Mouse (Mus musculus) cerebellum, postnatal 36 days (tissue): ENCODE results near the gene Plpp7.

Experiments used
- DNase-seq, 2 experiments: peaks; one replicate each; pipeline ENCODE4 v3.0.0; 2021 to 2022; ENCODE audit warnings: mixed read lengths in 2 of 2

Gene Plpp7

DNA sequence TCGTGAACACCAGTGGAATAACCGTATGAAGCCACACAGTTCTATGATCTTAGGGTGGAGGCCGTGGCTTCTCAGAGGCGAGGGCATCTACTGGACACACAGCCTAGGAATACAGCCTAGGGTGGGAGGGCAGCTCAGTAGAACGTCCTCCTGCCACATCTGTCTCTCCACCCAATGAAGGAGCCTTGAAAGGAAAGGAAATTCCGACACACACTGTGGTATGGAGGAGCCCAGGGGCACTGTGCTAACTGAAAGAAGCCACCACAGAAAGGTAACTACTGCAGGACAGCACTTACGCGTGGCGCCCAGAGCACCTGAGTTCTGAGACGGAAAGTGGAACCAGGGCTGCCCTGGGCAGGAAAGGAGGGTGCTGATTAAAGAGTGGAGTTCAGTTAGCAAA lies 24.6 kb upstream of the Plpp7 start:
- no peak for DNase-seq

DNA sequence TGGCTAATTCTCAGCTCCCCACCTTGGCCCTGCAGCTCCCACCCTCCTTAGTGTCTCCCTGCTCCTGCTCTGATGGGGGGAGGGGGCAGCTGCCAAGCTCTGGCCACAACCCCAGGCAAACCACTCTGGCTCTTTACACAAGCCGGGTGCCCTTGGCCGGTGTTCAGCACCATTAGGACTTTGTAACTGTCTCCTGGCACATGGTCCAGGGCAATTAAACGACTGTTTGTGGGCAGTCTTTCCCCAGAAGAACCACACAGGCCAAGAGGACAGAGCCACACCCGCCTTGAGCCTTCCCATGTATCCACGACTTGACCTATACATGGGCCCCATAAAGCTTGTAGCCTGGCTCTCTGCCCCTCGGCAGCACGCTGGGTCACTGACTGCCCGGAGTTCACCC lies 20.9 kb upstream of the Plpp7 start:
- no peak for DNase-seq

- no peak for DNase-seq
These were observed 20.0 kb upstream of the Plpp7 start for GRCm38 (mm10) chr2:32075368-32075767.

DNA sequence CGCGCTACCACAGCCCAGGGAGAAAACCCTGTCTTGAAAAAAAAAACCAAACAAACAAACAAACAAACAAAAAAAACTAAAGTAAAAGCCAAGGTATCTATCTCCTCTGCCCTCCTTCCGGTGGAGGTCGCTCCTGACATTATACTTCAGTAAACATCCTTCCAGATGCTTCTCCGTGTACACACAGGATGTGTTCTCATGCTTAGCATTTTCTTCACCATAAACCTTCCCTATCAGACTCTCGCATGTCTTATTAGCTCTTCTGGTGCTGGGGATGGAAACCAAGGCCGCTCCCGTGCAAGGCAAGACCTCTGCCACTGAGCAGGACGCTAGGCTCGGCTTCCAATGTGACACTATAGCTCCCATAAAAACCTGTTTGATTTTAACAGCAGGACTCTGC lies 17.6 kb upstream of the Plpp7 start:
- DNase-seq = no peak

- DNase-seq = no peak
These were observed 16.8 kb upstream of the Plpp7 start for GRCm38 (mm10) chr2:32078522-32078921.

- DNase-seq = no peak
These were observed 16.1 kb upstream of the Plpp7 start for GRCm38 (mm10) chr2:32079191-32079725.

GRCm38 (mm10) chr2:32080681-32081080 lies 14.6 kb upstream of the Plpp7 start:
- no peak for DNase-seq

GRCm38 (mm10) chr2:32081296-32081929 lies 13.9 kb upstream of the Plpp7 start:
- DNase-seq = no peak

DNA sequence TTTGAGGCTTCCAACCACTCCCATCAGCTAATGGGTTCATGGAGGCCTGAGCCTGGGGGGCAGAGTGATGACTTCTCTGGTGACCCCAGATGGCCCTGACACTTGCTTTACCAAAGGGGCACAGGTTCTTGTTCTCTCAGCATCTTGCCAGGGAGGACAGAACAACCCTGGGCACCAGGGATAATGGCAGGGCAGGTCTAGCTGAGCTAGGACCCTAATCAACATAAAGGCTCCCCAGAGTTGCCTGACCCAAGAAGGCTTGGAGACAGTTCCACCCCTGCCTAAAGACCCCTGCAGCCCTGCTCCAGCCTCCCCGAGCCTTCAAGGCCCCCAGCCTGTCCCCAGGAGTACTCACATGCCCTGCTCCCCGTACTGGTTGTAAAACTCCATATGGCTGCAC lies 13.1 kb upstream of the Plpp7 start:
- no peak for DNase-seq

- peak in 1 of 2 experiments; percentile 29 for DNase-seq
These were observed 11.9 kb upstream of the Plpp7 start for GRCm38 (mm10) chr2:32083159-32084011.

- peak; percentile 33 for DNase-seq
These were observed 11.0 kb upstream of the Plpp7 start, which contains the start of gene Fam78a for GRCm38 (mm10) chr2:32084111-32084871. Fam78a (minus strand) TSS chr2:32084857.

- DNase-seq = no peak
These were observed 10.5 kb upstream of the Plpp7 start for GRCm38 (mm10) chr2:32084872-32085199.

GRCm38 (mm10) chr2:32085231-32085630 lies 10.1 kb upstream of the Plpp7 start:
- no peak for DNase-seq

- no peak for DNase-seq
These were observed 7.7 kb upstream of the Plpp7 start for GRCm38 (mm10) chr2:32087606-32088005.

GRCm38 (mm10) chr2:32088372-32088981 lies 6.9 kb upstream of the Plpp7 start:
- peak in 1 of 2 experiments; percentile 28 for DNase-seq

DNA sequence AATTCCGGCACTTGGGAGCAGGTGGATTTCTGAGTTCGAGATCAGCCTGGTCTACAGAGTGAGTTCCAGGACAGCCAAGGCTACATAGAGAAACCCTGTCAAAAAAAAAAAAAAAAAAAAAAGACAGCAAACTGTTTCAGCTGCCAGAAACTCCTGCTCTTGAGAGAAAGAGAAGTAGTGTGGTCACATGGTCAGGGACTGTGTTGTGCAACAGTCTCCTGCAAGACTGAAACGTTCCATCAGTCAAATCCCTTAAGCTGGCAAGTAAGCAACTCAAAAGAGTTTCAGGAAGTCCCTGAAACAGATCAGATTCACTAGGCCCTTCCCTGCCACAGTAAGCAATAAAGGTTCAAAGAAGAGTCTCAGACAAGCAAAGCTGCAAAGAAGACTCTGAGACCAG lies 5.7 kb upstream of the Plpp7 start:
- DNase-seq = no peak

- no peak for DNase-seq
These were observed 5.2 kb upstream of the Plpp7 start for GRCm38 (mm10) chr2:32090145-32090544.

DNA sequence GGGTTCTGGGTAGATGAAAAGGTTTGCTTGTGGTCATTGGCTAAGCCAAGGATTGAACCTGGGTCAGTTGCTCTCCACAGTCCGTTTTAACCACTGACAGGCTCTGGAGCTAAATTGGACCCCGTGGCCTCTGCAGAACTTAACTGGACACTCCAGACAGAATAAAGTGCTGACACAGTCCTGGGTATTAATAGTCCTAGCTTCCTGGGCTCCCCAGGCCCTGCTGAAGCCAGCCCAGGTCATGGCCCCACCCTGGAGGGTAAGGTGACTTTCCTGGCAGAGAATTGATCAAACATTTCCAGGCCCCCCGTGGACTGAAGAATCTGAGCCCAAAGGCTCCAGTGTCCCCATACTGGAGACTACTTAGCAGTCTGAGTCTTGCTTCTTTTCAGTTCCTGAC lies 3.4 kb upstream of the Plpp7 start:
- DNase-seq = no peak

GRCm38 (mm10) chr2:32094001-32094707 lies 1.2 kb upstream of the Plpp7 start:
- DNase-seq = no peak

DNA sequence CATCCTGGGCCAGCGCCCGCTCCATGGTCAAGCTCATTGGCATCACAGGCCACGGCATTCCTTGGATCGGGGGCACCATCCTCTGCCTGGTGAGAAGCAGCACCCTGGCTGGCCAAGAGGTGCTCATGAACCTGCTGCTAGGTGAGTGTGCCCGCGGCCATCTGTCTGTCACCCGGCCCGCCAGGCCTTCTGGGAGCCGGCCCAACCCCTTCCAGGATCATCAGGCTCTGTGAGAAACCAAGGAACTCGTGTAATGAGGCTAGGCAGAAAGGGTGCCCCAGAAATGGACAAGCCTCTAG lies 743 bp downstream of the Plpp7 start:
- DNase-seq = peak; percentile 71 to 75

GRCm38 (mm10) chr2:32102944-32103343 lies 7.6 kb downstream of the Plpp7 start:
- no peak for DNase-seq

DNA sequence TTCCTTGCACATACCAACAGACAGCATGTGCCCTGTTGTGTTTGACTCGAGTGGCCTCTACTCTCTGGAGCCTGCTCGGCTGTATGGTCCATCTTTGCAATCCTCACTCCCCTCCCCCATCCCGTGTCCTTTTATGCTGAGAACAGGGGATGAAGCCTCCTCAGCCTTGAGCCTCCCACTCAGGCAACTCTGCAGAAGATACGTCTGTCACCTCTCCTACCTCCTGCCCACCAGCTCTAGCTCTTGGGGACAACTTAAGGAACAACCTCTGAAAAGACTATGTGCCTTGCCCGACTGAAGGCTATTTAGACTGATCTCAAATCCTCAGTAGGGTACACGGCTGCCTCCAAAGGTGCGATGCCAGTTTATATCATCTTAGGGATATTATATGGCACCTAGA lies 8.2 kb downstream of the Plpp7 start:
- no peak for DNase-seq

DNA sequence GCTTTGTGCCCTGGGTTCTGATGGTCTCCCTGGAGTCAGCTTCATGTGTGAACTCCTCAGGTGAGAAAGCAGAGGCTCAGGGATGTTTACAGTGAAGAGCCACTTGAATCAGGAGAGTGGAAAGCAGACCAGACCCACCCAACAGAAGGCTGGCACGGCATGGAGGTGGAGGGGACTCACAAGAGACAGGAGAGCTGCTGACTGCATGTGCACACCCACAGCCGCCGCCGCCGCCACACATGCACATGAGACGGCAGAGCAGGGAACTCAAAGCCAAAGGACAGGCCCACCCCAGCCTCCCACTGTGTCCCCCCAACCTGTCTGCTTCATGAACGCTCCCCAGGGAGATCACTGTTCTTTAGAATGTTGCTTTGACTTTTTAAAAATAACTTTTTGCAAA lies 8.8 kb downstream of the Plpp7 start:
- no peak for DNase-seq
